Mouse (Mus musculus): ENCODE data around the gene Gm10057. TPM values are rescaled to one million over a fixed set of nuclear protein-coding genes. Genes with fewer than 3 reads are reported as not detected.
"Not testable (repeated sequence)": the region's sequence is repeated elsewhere in the genome, so short reads cannot be mapped to it uniquely, and the experiment has no call there.

The Gm10057 gene
- total RNA-seq (2021) (not detected), polyA plus RNA-seq (2012; rRNA removed) (not detected in 2 replicates)
- long read RNA-seq = 0 reads

- H3K79me2 ChIP-seq (replicated peaks; ENCODE audit: control insufficient read depth, insufficient read depth, low read length); H3K27me3 ChIP-seq (ENCODE audit: control insufficient read depth, insufficient read depth, low read length); DNase-seq; H3K36me3 ChIP-seq (ENCODE audit: control insufficient read depth, insufficient read depth, low read length); H3K4me1 ChIP-seq (ENCODE audit: control insufficient read depth, insufficient read depth, low read length); H3K4me3 ChIP-seq; intact Hi-C loops (cut with DNase I); H3K27ac ChIP-seq; H3K9ac ChIP-seq (ENCODE audit: low read depth, low read length): not testable (repeated sequence)
Measured at GRCm38 (mm10) chrX:154054939-154055338, at the start of gene Gm10057. Gene Gm10057 (minus strand): TSS chrX:154055039.

- H3K9ac ChIP-seq (ENCODE audit: low read depth, low read length); intact Hi-C loops (cut with DNase I): not testable (repeated sequence)
Measured at GRCm38 (mm10) chrX:154033727-154034126, 21.1 kb downstream of the Gm10057 start, which contains the start of gene 4921511M17Rik. Gene 4921511M17Rik (minus strand): TSS chrX:154033827.

GRCm38 (mm10) chrX:154012540-154012939 is 42.3 kb downstream of the Gm10057 start, which contains the start of gene Samt1:
Gene Samt1 (minus strand): TSS chrX:154012640.
- intact Hi-C loops (cut with DNase I); H3K27me3 ChIP-seq (ENCODE audit: control insufficient read depth, insufficient read depth, low read length); H3K9ac ChIP-seq (ENCODE audit: low read depth, low read length); DNase-seq; H3K36me3 ChIP-seq (ENCODE audit: control insufficient read depth, insufficient read depth, low read length); H3K27ac ChIP-seq; H3K4me1 ChIP-seq (ENCODE audit: control insufficient read depth, insufficient read depth, low read length); H3K79me2 ChIP-seq (replicated peaks; ENCODE audit: control insufficient read depth, insufficient read depth, low read length); H3K4me3 ChIP-seq: not testable (repeated sequence)

More at GRCm38 (mm10) chrX:154033727-154034126, 21.1 kb downstream of the Gm10057 start, which contains the start of gene 4921511M17Rik:
- not testable (repeated sequence) for H3K4me1 ChIP-seq (ENCODE audit: control insufficient read depth, insufficient read depth, low read length); DNase-seq; H3K27ac ChIP-seq; H3K36me3 ChIP-seq (ENCODE audit: control insufficient read depth, insufficient read depth, low read length); H3K79me2 ChIP-seq (replicated peaks; ENCODE audit: control insufficient read depth, insufficient read depth, low read length); H3K27me3 ChIP-seq (ENCODE audit: control insufficient read depth, insufficient read depth, low read length); H3K4me3 ChIP-seq

Other genes with a start within 250 kb of the Gm10057 start
- not detected for gene Spin2c, start 222.8 kb downstream of the Gm10057 start, total RNA-seq (2021)
- gene Spin2c, start 222.8 kb downstream of the Gm10057 start, polyA plus RNA-seq (2012; rRNA removed) = not detected in 2 replicates
- gene Samt1, start 42.4 kb downstream of the Gm10057 start, total RNA-seq (2021) = not detected
- gene Samt1, start 42.4 kb downstream of the Gm10057 start, polyA plus RNA-seq (2012; rRNA removed) = not detected in 2 replicates
- gene 4921511M17Rik, start 21.2 kb downstream of the Gm10057 start, total RNA-seq (2021) = not detected
- gene 4921511M17Rik, start 21.2 kb downstream of the Gm10057 start, polyA plus RNA-seq (2012; rRNA removed) = not detected in 2 replicates
- not detected for gene Gm15140, start 65.6 kb upstream of the Gm10057 start, total RNA-seq (2021)
- not detected in 2 replicates for gene Gm15140, start 65.6 kb upstream of the Gm10057 start, polyA plus RNA-seq (2012; rRNA removed)

All from heart, adult 2 months (tissue).